Mouse (Mus musculus) olfactory bulb, adult 2 months (tissue): ENCODE measurements around the gene Anks4b.

Source experiments
- CTCF ChIP-seq: fragments of 200-500 bp; IDR thresholded peaks from 2 replicates; pipeline ENCODE4 v1.5.1; 2012; ENCODE audit warnings: low read depth, mild to moderate bottlenecking, low read length, moderate library complexity; ENCODE audit not compliant: insufficient read depth
- POLR2A ChIP-seq: fragments of 200-500 bp; IDR thresholded peaks from 2 replicates; pipeline ENCODE4 v1.6.1; 2012; ENCODE audit warnings: mild to moderate bottlenecking, low read depth, low read length, moderate library complexity; ENCODE audit not compliant: insufficient read depth

- TF ChIP-seq POLR2A (no peak), CTCF (no peak)
Observed at GRCm38 (mm10) chr7:120190150-120190665, 16.6 kb downstream of the Anks4b start.
